Mouse (Mus musculus): Measurements from ENCODE around the gene Gm10053. TPM values are rescaled to one million over a fixed set of nuclear protein-coding genes. Genes with fewer than 3 reads are reported as not detected.
"Not testable (repeated sequence)": the region's sequence is repeated elsewhere in the genome, so short reads cannot be mapped to it uniquely, and the experiment has no call there.

Gene Gm10053
- 316 and 355 TPM in 2 replicates for polyA plus RNA-seq (2015; fragmentation: Nextera tagmentation; extraction: Ambion mirVana)

- not testable (repeated sequence) for H3K9ac ChIP-seq (ENCODE audit: low read depth, low read length); H3K4me3 ChIP-seq (ENCODE audit: low read length); ATAC-seq; H3K4me1 ChIP-seq (ENCODE audit: control insufficient read depth, insufficient read depth, low read length); H3K9me3 ChIP-seq (ENCODE audit: control insufficient read depth, low read length); H3K4me2 ChIP-seq (ENCODE audit: low read depth, low read length); H3K36me3 ChIP-seq (ENCODE audit: control insufficient read depth, insufficient read depth, low read length); H3K27ac ChIP-seq (ENCODE audit: low read length); H3K27me3 ChIP-seq (replicated peaks; ENCODE audit: control insufficient read depth, insufficient read depth, low read length)
- WGBS, result 69% methylated on average over 23 of the region's 26 CpGs
Observed at GRCm38 (mm10) chr19:24875129-24875870, at the start of gene Gm10053. Gene Gm10053 (plus strand): TSS chr19:24875686.

- Histone ChIP-seq H3K4me3 (ENCODE audit: low read length) (no peak overlapping the region), H3K9me3 (ENCODE audit: control insufficient read depth, low read length) (no peaks in the 10 kb centered on the region), H3K27ac (ENCODE audit: low read length) (no peak overlapping the region), H3K4me2 (ENCODE audit: low read depth, low read length) (no peak overlapping the region), H3K36me3 (ENCODE audit: control insufficient read depth, insufficient read depth, low read length) (no peaks in the 10 kb centered on the region), H3K4me1 (ENCODE audit: control insufficient read depth, insufficient read depth, low read length) (peaks cover 15% of the 10 kb centered on the region), H3K9ac (ENCODE audit: low read depth, low read length) (no peak overlapping the region), H3K27me3 (replicated peaks; ENCODE audit: control insufficient read depth, insufficient read depth, low read length) (no peaks in the 10 kb centered on the region)
- no peak for ATAC-seq
- WGBS, result 61% methylated on average over 3 of the region's 3 CpGs
Observed at GRCm38 (mm10) chr19:24842080-24842479, 33.4 kb upstream of the Gm10053 start.

- H3K9me3 ChIP-seq (ENCODE audit: control insufficient read depth, low read length), result no peaks in the 10 kb centered on the region
- no peaks in the 10 kb centered on the region for H3K27me3 ChIP-seq (replicated peaks; ENCODE audit: control insufficient read depth, insufficient read depth, low read length)
- 30% methylated on average over 7 of the region's 7 CpGs for WGBS
- H3K9ac ChIP-seq (ENCODE audit: low read depth, low read length), result no peak overlapping the region
- peak; percentile 62 for ATAC-seq
- H3K4me1 ChIP-seq (ENCODE audit: control insufficient read depth, insufficient read depth, low read length), result peaks cover 27% of the 10 kb centered on the region
- no peaks in the 10 kb centered on the region for H3K36me3 ChIP-seq (ENCODE audit: control insufficient read depth, insufficient read depth, low read length)
- peak overlapping the region; percentile 69 for H3K27ac ChIP-seq (ENCODE audit: low read length)
- H3K4me2 ChIP-seq (ENCODE audit: low read depth, low read length), result peak overlapping the region; percentile 10; the same call in 1 of the 2 replicates
- H3K4me3 ChIP-seq (ENCODE audit: low read length), result no peak overlapping the region
Observed at GRCm38 (mm10) chr19:24845007-24845546, 30.4 kb upstream of the Gm10053 start.

- ATAC-seq, result peak; percentile 74
- Histone ChIP-seq H3K4me3 (ENCODE audit: low read length) (no peak overlapping the region), H3K9ac (ENCODE audit: low read depth, low read length) (no peak overlapping the region), H3K4me2 (ENCODE audit: low read depth, low read length) (no peak overlapping the region), H3K9me3 (ENCODE audit: control insufficient read depth, low read length) (no peaks in the 10 kb centered on the region), H3K4me1 (ENCODE audit: control insufficient read depth, insufficient read depth, low read length) (peaks cover 34% of the 10 kb centered on the region), H3K27ac (ENCODE audit: low read length) (peak overlapping the region; percentile 55; the same call in 1 of the 2 replicates), H3K27me3 (replicated peaks; ENCODE audit: control insufficient read depth, insufficient read depth, low read length) (no peaks in the 10 kb centered on the region), H3K36me3 (ENCODE audit: control insufficient read depth, insufficient read depth, low read length) (no peaks in the 10 kb centered on the region)
- WGBS, result 26% methylated on average over 7 of the region's 7 CpGs
Observed at GRCm38 (mm10) chr19:24848345-24848744, 27.1 kb upstream of the Gm10053 start.

- H3K4me3 ChIP-seq (ENCODE audit: low read length), result no peak overlapping the region
- H3K36me3 ChIP-seq (ENCODE audit: control insufficient read depth, insufficient read depth, low read length), result no peaks in the 10 kb centered on the region
- no peak for ATAC-seq
- H3K9me3 ChIP-seq (ENCODE audit: control insufficient read depth, low read length), result no peaks in the 10 kb centered on the region
- H3K4me1 ChIP-seq (ENCODE audit: control insufficient read depth, insufficient read depth, low read length), result peaks cover 34% of the 10 kb centered on the region
- H3K4me2 ChIP-seq (ENCODE audit: low read depth, low read length), result no peak overlapping the region
- peak overlapping the region; percentile 55 for H3K27ac ChIP-seq (ENCODE audit: low read length)
- H3K9ac ChIP-seq (ENCODE audit: low read depth, low read length), result no peak overlapping the region
- 62% methylated on average over 2 of the region's 2 CpGs for WGBS
- no peaks in the 10 kb centered on the region for H3K27me3 ChIP-seq (replicated peaks; ENCODE audit: control insufficient read depth, insufficient read depth, low read length)
Observed at GRCm38 (mm10) chr19:24848844-24849243, 26.6 kb upstream of the Gm10053 start.

- 52% methylated on average over 21 of the region's 21 CpGs for WGBS
- Histone ChIP-seq H3K27me3 (replicated peaks; ENCODE audit: control insufficient read depth, insufficient read depth, low read length) (no peaks in the 10 kb centered on the region), H3K36me3 (ENCODE audit: control insufficient read depth, insufficient read depth, low read length) (no peaks in the 10 kb centered on the region), H3K27ac (ENCODE audit: low read length) (peak overlapping the region; percentile 71), H3K4me3 (ENCODE audit: low read length) (no peak overlapping the region; the same call in 1 of the 2 replicates), H3K4me2 (ENCODE audit: low read depth, low read length) (peak overlapping the region; percentile 41; the same call in 1 of the 2 replicates), H3K9me3 (ENCODE audit: control insufficient read depth, low read length) (no peaks in the 10 kb centered on the region), H3K9ac (ENCODE audit: low read depth, low read length) (no peak overlapping the region), H3K4me1 (ENCODE audit: control insufficient read depth, insufficient read depth, low read length) (peaks cover 19% of the 10 kb centered on the region)
- peak; percentile 21; the same call in 1 of the 2 replicates for ATAC-seq
Observed at GRCm38 (mm10) chr19:24851456-24852315, 23.8 kb upstream of the Gm10053 start.

GRCm38 (mm10) chr19:24861276-24861611 is 14.2 kb upstream of the Gm10053 start:
- Histone ChIP-seq H3K36me3 (ENCODE audit: control insufficient read depth, insufficient read depth, low read length) (no peaks in the 10 kb centered on the region), H3K4me1 (ENCODE audit: control insufficient read depth, insufficient read depth, low read length) (peaks cover 3% of the 10 kb centered on the region), H3K4me2 (ENCODE audit: low read depth, low read length) (peak overlapping the region; percentile 77), H3K27ac (ENCODE audit: low read length) (peak overlapping the region; percentile 48), H3K9me3 (ENCODE audit: control insufficient read depth, low read length) (no peaks in the 10 kb centered on the region), H3K27me3 (replicated peaks; ENCODE audit: control insufficient read depth, insufficient read depth, low read length) (peaks cover 2% of the 10 kb centered on the region; the same call in 1 of the 2 replicates), H3K9ac (ENCODE audit: low read depth, low read length) (peak overlapping the region; percentile 77), H3K4me3 (ENCODE audit: low read length) (peak overlapping the region; percentile 69)
- WGBS, result 10% methylated on average over 13 of the region's 13 CpGs
- ATAC-seq, result peak; percentile 56

GRCm38 (mm10) chr19:24861612-24862451 is 13.7 kb upstream of the Gm10053 start, which contains the start of gene Pgm5:
Gene Pgm5 (minus strand): TSS chr19:24861855.
- no peaks in the 10 kb centered on the region for H3K9me3 ChIP-seq (ENCODE audit: control insufficient read depth, low read length)
- H3K4me3 ChIP-seq (ENCODE audit: low read length), result peak within 1 kb of the TSS; percentile 69
- H3K4me1 ChIP-seq (ENCODE audit: control insufficient read depth, insufficient read depth, low read length), result peaks cover 3% of the 10 kb centered on the region
- H3K27me3 ChIP-seq (replicated peaks; ENCODE audit: control insufficient read depth, insufficient read depth, low read length), result peaks cover 2% of the 10 kb centered on the region; the same call in 1 of the 2 replicates
- peak within 1 kb of the TSS; percentile 77 for H3K4me2 ChIP-seq (ENCODE audit: low read depth, low read length)
- no peaks in the 10 kb centered on the region for H3K36me3 ChIP-seq (ENCODE audit: control insufficient read depth, insufficient read depth, low read length)
- peak; percentile 88 for ATAC-seq
- peak within 1 kb of the TSS; percentile 77 for H3K9ac ChIP-seq (ENCODE audit: low read depth, low read length)
- H3K27ac ChIP-seq (ENCODE audit: low read length), result peak within 1 kb of the TSS; percentile 48
- under 1% methylated on average over 39 of the region's 39 CpGs for WGBS

Measured in intestine, embryonic 16.5 days (tissue).